Mouse (Mus musculus) forebrain, embryonic 12.5 days (tissue): ENCODE measurements at regions not wholly inside any gene's neighbourhood (a gene's known extent, or its start where the extent isn't known, plus 50 kb on each side); places are given as distances from the start of the nearest gene placed in this dataset.
"Not testable (repeated sequence)": the region's sequence is repeated elsewhere in the genome, so short reads cannot be mapped to it uniquely, and the experiment has no call there.

ENCODE experiments used
- ATAC-seq: fragments of 200-750 bp; cut with Nextera tagmentation; 2 replicates; pipeline ENCODE4 v1.8.0; 2017; ENCODE audit warnings: moderate TSS enrichment; ENCODE audit not compliant: low FRiP score
- H3K27ac ChIP-seq: fragments of 300-500 bp; sonication (generic); 2 replicates; pipeline ENCODE4 v1.5.1; 2016; ENCODE audit warnings: mild to moderate bottlenecking
- H3K27me3 ChIP-seq: fragments of 300-500 bp; sonication (generic); 2 replicates; pipeline ENCODE4 v1.6.1; 2016; ENCODE audit warnings: mild to moderate bottlenecking
- H3K36me3 ChIP-seq: fragments of 300-500 bp; sonication (generic); replicated peaks from 2 replicates; pipeline ENCODE4 v1.6.1; 2016; ENCODE audit warnings: mild to moderate bottlenecking
- H3K4me1 ChIP-seq: fragments of 300-500 bp; sonication (generic); 2 replicates; pipeline ENCODE4 v1.6.1; 2016
- H3K4me2 ChIP-seq: fragments of 300-500 bp; sonication (generic); 2 replicates; pipeline ENCODE4 v1.6.1; 2016; ENCODE audit warnings: mild to moderate bottlenecking, moderate library complexity
- H3K4me3 ChIP-seq: fragments of 300-500 bp; sonication (generic); replicated peaks from 2 replicates; pipeline ENCODE4 v1.5.1; 2016; ENCODE audit warnings: mild to moderate bottlenecking
- H3K9ac ChIP-seq: fragments of 300-500 bp; sonication (generic); 2 replicates; pipeline ENCODE4 v1.6.1; 2016; ENCODE audit warnings: mild to moderate bottlenecking
- H3K9me3 ChIP-seq: fragments of 300-500 bp; sonication (generic); 2 replicates; pipeline ENCODE4 v1.6.1; 2016
- WGBS: fragments of 180-500 bp; shearing (Covaris S2); methylation state at CpG from one replicate; pipeline ENCODE4 v1.1.7; 2016; 5-methylcytosine and 5-hydroxymethylcytosine counted together

GRCm38 (mm10) chr6:13763636-13764035, 76.1 kb downstream of the Gpr85 start:
- not testable (repeated sequence) for H3K9me3 ChIP-seq, H3K27ac ChIP-seq, H3K4me3 ChIP-seq, ATAC-seq, H3K9ac ChIP-seq, H3K4me2 ChIP-seq, H3K4me1 ChIP-seq, H3K27me3 ChIP-seq, H3K36me3 ChIP-seq
- 91% methylated on average over 4 of the region's 4 CpGs for WGBS

GRCm38 (mm10) chr6:13759431-13759830, 80.3 kb downstream of the Gpr85 start:
- no peak for ATAC-seq
- Histone ChIP-seq H3K27ac (no peak overlapping the region), H3K4me1 (no peaks in the 10 kb centered on the region)

GRCm38 (mm10) chr6:13758946-13759345, 80.8 kb downstream of the Gpr85 start:
- Histone ChIP-seq H3K36me3 (no peaks in the 10 kb centered on the region), H3K9ac (no peak overlapping the region), H3K4me1 (no peaks in the 10 kb centered on the region), H3K4me2 (no peak overlapping the region), H3K9me3 (no peaks in the 10 kb centered on the region), H3K27me3 (no peaks in the 10 kb centered on the region), H3K27ac (no peak overlapping the region), H3K4me3 (no peak overlapping the region)
- ATAC-seq: no peak

More at GRCm38 (mm10) chr6:13759431-13759830, 80.3 kb downstream of the Gpr85 start:
- no peak overlapping the region for H3K4me3 ChIP-seq
- no peaks in the 10 kb centered on the region for H3K27me3 ChIP-seq
- no peak overlapping the region for H3K4me2 ChIP-seq
- no peaks in the 10 kb centered on the region for H3K36me3 ChIP-seq
- no peak overlapping the region for H3K9ac ChIP-seq
- H3K9me3 ChIP-seq: no peaks in the 10 kb centered on the region
- 82% methylated on average over 2 of the region's 2 CpGs for WGBS

- no peak overlapping the region for H3K9ac ChIP-seq
- no peak overlapping the region for H3K4me3 ChIP-seq
- no peak for ATAC-seq
- H3K36me3 ChIP-seq: no peaks in the 10 kb centered on the region
- H3K27ac ChIP-seq: no peak overlapping the region
- no peaks in the 10 kb centered on the region for H3K9me3 ChIP-seq
- H3K4me1 ChIP-seq: peaks cover 12% of the 10 kb centered on the region
- no peaks in the 10 kb centered on the region for H3K27me3 ChIP-seq
- 50% methylated on average over 7 of the region's 7 CpGs for WGBS
- no peak overlapping the region for H3K4me2 ChIP-seq
Observed at GRCm38 (mm10) chr6:13748931-13749638, 71.3 kb upstream of the Bmt2 start.

- no peak overlapping the region for H3K27ac ChIP-seq
- H3K4me2 ChIP-seq: peak overlapping the region; percentile 21
- no peaks in the 10 kb centered on the region for H3K27me3 ChIP-seq
- H3K36me3 ChIP-seq: no peaks in the 10 kb centered on the region
- WGBS: 9% methylated on average over 8 of the region's 8 CpGs
- H3K9me3 ChIP-seq: no peaks in the 10 kb centered on the region
- H3K4me1 ChIP-seq: peaks cover 12% of the 10 kb centered on the region
- H3K9ac ChIP-seq: no peak overlapping the region
- no peak overlapping the region for H3K4me3 ChIP-seq
- ATAC-seq: peak; percentile 50; the same call in 1 of the 2 replicates
Observed at GRCm38 (mm10) chr6:13747969-13748368, 70.2 kb upstream of the Bmt2 start.

GRCm38 (mm10) chr6:13746577-13747482, 69.1 kb upstream of the Bmt2 start:
- no peak overlapping the region for H3K4me3 ChIP-seq
- 93% methylated on average over 8 of the region's 8 CpGs for WGBS
- no peaks in the 10 kb centered on the region for H3K27me3 ChIP-seq
- H3K36me3 ChIP-seq: no peaks in the 10 kb centered on the region
- peaks cover 12% of the 10 kb centered on the region for H3K4me1 ChIP-seq
- no peak overlapping the region for H3K9ac ChIP-seq
- no peak overlapping the region for H3K4me2 ChIP-seq
- H3K9me3 ChIP-seq: no peaks in the 10 kb centered on the region
- no peak overlapping the region for H3K27ac ChIP-seq
- ATAC-seq: no peak
